Mouse (Mus musculus) myocyte (in vitro differentiated cells): Measurements from ENCODE around the gene Gprc5b. TPM values are rescaled to one million over a fixed set of nuclear protein-coding genes. Genes with fewer than 3 reads are reported as not detected.

Source experiments
- H3K27me3 ChIP-seq: one replicate; pipeline ENCODE4 v1.6.1; 2011; ENCODE audit not compliant: control insufficient read depth, insufficient read depth, insufficient read length
- H3K36me3 ChIP-seq: one replicate; pipeline ENCODE4 v1.6.1; 2011; ENCODE audit not compliant: control insufficient read depth, insufficient read depth
- H3K4me2 ChIP-seq: one replicate; pipeline ENCODE4 v1.6.1; 2011; ENCODE audit warnings: low read depth, control low read depth
- H3K4me3 ChIP-seq: one replicate; pipeline ENCODE4 v1.5.1; 2011; ENCODE audit warnings: mild to moderate bottlenecking, control low read depth, moderate library complexity
- H3K79me2 ChIP-seq: one replicate; pipeline ENCODE4 v1.6.1; 2011; ENCODE audit not compliant: control insufficient read depth, insufficient read depth
- H3ac ChIP-seq: one replicate; pipeline ENCODE4 v1.6.1; 2011; ENCODE audit not compliant: control insufficient read depth, insufficient read length
- CEBPB ChIP-seq: IDR thresholded peaks from 2 replicates; pipeline ENCODE4 v1.6.1; 2011; ENCODE audit warnings: mild to moderate bottlenecking, moderate library complexity; ENCODE audit not compliant: poor library complexity, insufficient read depth, severe bottlenecking
- E2F4 ChIP-seq: IDR thresholded peaks from one replicate; pipeline ENCODE4 v1.6.1; 2011; ENCODE audit warnings: mild to moderate bottlenecking, control low read depth, moderate library complexity; ENCODE audit not compliant: insufficient read depth
- MAX ChIP-seq: IDR thresholded peaks from one replicate; pipeline ENCODE4 v1.6.1; 2011; ENCODE audit warnings: low read depth, mild to moderate bottlenecking, control low read depth
- MYOD1 ChIP-seq, 3 experiments: IDR thresholded peaks; one replicate each; pipeline ENCODE4 v1.6.1; 2011; ENCODE audit warnings: control low read depth in 2 of 3, low read depth in 2 of 3, mild to moderate bottlenecking in 2 of 3, moderate library complexity in 1 of 3; ENCODE audit not compliant: insufficient read length in 2 of 3, control insufficient read depth in 1 of 3
- MYOG ChIP-seq, 3 experiments: IDR thresholded peaks; one replicate each; pipeline ENCODE4 v1.6.1; 2011; ENCODE audit warnings: control low read depth in 2 of 3, low read depth in 2 of 3, mild to moderate bottlenecking in 2 of 3; ENCODE audit not compliant: insufficient read length in 2 of 3, control insufficient read depth in 1 of 3, insufficient read depth in 1 of 3
- POLR2A ChIP-seq: IDR thresholded peaks from one replicate; pipeline ENCODE4 v1.6.1; 2011; ENCODE audit warnings: low read depth, mild to moderate bottlenecking, control low read depth, moderate library complexity; ENCODE audit not compliant: insufficient read length
- POLR2AphosphoS2 ChIP-seq: IDR thresholded peaks from one replicate; pipeline ENCODE4 v1.6.1; 2011; ENCODE audit warnings: low read depth, control low read depth; ENCODE audit not compliant: insufficient read length
- REST ChIP-seq: IDR thresholded peaks from one replicate; pipeline ENCODE4 v1.6.1; 2011; ENCODE audit warnings: mild to moderate bottlenecking, control low read depth, moderate library complexity; ENCODE audit not compliant: insufficient read depth, insufficient read length
- SRF ChIP-seq: IDR thresholded peaks from one replicate; pipeline ENCODE4 v1.6.1; 2011; ENCODE audit warnings: low read depth; ENCODE audit not compliant: control insufficient read depth, insufficient read length
- TCF12 ChIP-seq: IDR thresholded peaks from one replicate; pipeline ENCODE4 v1.6.1; 2011; ENCODE audit warnings: mild to moderate bottlenecking, control low read depth; ENCODE audit not compliant: poor library complexity, insufficient read depth, severe bottlenecking
- TCF3 ChIP-seq: IDR thresholded peaks from one replicate; pipeline ENCODE4 v1.6.1; 2011; ENCODE audit warnings: low read depth, control low read depth; ENCODE audit not compliant: insufficient read length
- USF1 ChIP-seq: IDR thresholded peaks from one replicate; pipeline ENCODE4 v1.6.1; 2011; ENCODE audit warnings: low read depth, mild to moderate bottlenecking, control low read depth, moderate library complexity
- polyA plus RNA-seq: library from polyadenylated mRNA; unstranded; fragments of >200 nt; fragmentation: generic; extraction: Trizol; gene quantifications from one replicate; pipeline ENCODE4 v1.2.1, GENCODE M21; 2012; ENCODE audit warnings: missing spikeins

Gene Gprc5b
- polyA plus RNA-seq: 27.5 TPM

DNA sequence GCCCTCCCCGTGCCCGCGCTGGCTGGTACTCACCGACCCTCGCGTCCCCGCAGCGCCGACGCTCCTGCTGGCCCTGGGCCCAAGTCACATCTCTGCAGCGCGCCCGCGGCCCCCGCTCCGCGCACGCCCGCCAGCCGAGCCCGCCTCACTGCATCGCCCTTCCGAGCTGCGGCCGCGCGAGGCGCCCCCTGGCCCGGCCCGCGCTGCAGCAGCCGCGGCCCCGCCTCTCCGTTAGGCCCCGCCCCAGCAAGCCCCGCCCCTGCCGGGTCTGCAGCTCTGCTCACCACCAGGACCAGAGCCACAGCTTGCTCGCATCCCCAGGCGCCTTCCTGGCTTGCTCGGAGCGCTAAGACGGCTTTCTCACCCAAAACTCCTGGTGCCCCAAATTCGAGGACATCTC, at the start of gene Gprc5b:
TSS of gene Gprc5b (minus strand) at position 205 of the 400 bp plus-strand sequence.
- peaks cover 42% of the 10 kb centered on the region for H3K79me2 ChIP-seq
- no peak for TF ChIP-seq MYOD1 (IDR thresholded peaks at IDR 0.05; ENCODE audit: control insufficient read depth in 1 of 3, insufficient read length in 2 of 3, low read depth in 2 of 3)
- TF ChIP-seq CEBPB: no peak
- no peak for TF ChIP-seq TCF3
- peak; percentile 81 for TF ChIP-seq POLR2A
- TF ChIP-seq REST: no peak
- no peak for TF ChIP-seq MYOG (IDR thresholded peaks at IDR 0.05; ENCODE audit: control insufficient read depth in 1 of 3, insufficient read depth in 1 of 3, insufficient read length in 2 of 3, low read depth in 2 of 3)
- no peak for TF ChIP-seq E2F4
- no peak for TF ChIP-seq MAX
- no peak for TF ChIP-seq SRF
- TF ChIP-seq TCF12: no peak
- TF ChIP-seq USF1: no peak
- TF ChIP-seq POLR2AphosphoS2: peak; percentile 57

DNA sequence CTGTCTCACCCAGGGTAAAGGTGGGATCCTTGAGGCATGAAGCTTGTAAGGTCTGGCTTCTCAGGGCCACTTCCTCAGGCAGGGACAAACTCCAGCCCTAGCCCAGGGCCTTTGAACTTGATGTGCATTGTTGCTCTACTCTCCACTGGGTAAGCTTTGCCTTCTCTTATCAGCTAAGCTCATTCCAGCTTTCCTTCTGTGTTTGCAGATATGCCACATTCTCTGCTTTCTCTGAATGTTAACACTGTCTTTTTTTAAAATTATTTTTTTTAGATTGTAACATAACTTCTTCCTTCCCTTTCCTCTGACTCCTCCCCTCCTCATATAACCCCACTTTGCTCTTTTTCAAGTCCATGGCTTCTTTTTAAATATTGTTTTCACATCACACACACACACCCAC, 46.5 kb upstream of the Gprc5b start:
- Histone ChIP-seq H3K4me2 (no peak overlapping the region), H3K36me3 (no peaks in the 10 kb centered on the region), H3K79me2 (no peaks in the 10 kb centered on the region), H3ac (no peak overlapping the region), H3K4me3 (no peak overlapping the region), H3K27me3 (no peaks in the 10 kb centered on the region)
- TF ChIP-seq MYOD1 (IDR thresholded peaks at IDR 0.05; ENCODE audit: control insufficient read depth in 1 of 3, insufficient read length in 2 of 3, low read depth in 2 of 3) (no peak), MAX (no peak), MYOG (IDR thresholded peaks at IDR 0.05; ENCODE audit: control insufficient read depth in 1 of 3, insufficient read depth in 1 of 3, insufficient read length in 2 of 3, low read depth in 2 of 3) (no peak), TCF3 (no peak), CEBPB (no peak), REST (no peak)

More for the DNA sequence above, at the start of gene Gprc5b:
- Histone ChIP-seq H3K4me3 (peak within 1 kb of the TSS; percentile 82), H3K4me2 (peak within 1 kb of the TSS; percentile 98), H3K27me3 (no peaks in the 10 kb centered on the region), H3K36me3 (no peaks in the 10 kb centered on the region), H3ac (peak within 1 kb of the TSS; percentile 44)

DNA sequence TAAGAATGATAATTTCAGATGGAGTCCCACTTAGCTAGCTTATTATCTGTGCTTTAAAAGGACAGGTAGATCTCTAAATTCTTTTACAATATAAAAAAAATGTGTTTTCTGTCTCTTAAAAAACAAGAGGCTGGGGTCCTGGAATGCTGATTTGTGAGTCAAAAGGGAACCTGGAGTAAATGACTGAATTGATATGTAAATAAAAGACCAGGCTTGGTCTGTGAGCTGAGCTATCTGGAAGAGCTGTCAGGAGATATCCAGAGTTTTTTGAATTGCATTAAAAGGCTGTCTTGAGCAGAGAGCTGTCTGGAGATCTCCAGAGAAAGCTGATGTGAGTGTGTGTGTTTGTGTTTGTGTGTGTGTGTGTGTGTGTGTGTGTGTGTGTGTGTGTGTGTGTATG, 42.6 kb upstream of the Gprc5b start:
- no peak overlapping the region for H3ac ChIP-seq
- H3K79me2 ChIP-seq: no peaks in the 10 kb centered on the region
- no peak overlapping the region for H3K4me3 ChIP-seq
- H3K27me3 ChIP-seq: no peaks in the 10 kb centered on the region
- H3K4me2 ChIP-seq: no peak overlapping the region
- H3K36me3 ChIP-seq: no peaks in the 10 kb centered on the region
- TF ChIP-seq MYOD1 (IDR thresholded peaks at IDR 0.05; ENCODE audit: control insufficient read depth in 1 of 3, insufficient read length in 2 of 3, low read depth in 2 of 3): no peak
- TF ChIP-seq POLR2A: no peak
- no peak for TF ChIP-seq CEBPB
- TF ChIP-seq POLR2AphosphoS2: no peak
- no peak for TF ChIP-seq SRF
- TF ChIP-seq MYOG (IDR thresholded peaks at IDR 0.05; ENCODE audit: control insufficient read depth in 1 of 3, insufficient read depth in 1 of 3, insufficient read length in 2 of 3, low read depth in 2 of 3): no peak
- TF ChIP-seq TCF3: no peak
- TF ChIP-seq MAX: no peak
- TF ChIP-seq USF1: no peak
- no peak for TF ChIP-seq E2F4
- no peak for TF ChIP-seq REST
- no peak for TF ChIP-seq TCF12

DNA sequence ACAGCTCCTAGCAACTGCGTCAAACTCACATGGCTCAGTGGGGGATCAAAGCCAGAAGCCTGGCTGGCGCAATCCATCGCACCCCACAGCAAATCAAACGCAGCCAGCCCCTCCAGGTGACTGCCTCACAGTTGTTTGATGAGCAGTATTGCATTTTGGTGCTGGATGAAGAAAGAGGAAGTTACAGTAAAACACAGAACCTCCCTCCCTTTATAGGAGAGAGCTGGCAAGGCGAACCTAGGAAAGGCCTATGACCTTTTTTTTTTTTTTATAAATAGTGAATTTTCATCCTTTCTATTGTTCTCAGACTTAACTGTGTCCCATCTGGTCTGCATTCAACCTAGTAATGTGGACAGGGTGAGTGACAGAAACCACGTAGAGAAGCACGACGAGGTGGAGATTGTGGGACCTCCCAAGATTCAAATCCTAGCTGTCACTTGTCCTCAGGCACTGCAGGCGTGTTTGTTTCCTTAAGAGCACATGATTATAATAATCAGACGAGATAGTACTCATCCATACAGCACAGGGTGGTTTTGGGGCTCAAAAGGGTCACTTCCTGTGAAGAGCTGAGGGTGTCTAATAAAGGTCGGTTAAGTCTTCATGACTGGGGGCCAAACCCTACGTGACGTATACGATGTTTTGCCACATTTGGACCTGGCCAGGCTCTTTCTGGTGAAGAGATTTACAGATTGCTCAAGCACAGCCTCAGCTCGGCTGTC, 39.4 kb upstream of the Gprc5b start:
- H3K4me2 ChIP-seq: no peak overlapping the region
- H3K79me2 ChIP-seq: no peaks in the 10 kb centered on the region
- no peak for TF ChIP-seq MYOG (IDR thresholded peaks at IDR 0.05; ENCODE audit: control insufficient read depth in 1 of 3, insufficient read depth in 1 of 3, insufficient read length in 2 of 3, low read depth in 2 of 3)
- TF ChIP-seq E2F4: no peak
- no peak for TF ChIP-seq MYOD1 (IDR thresholded peaks at IDR 0.05; ENCODE audit: control insufficient read depth in 1 of 3, insufficient read length in 2 of 3, low read depth in 2 of 3)
- no peak for TF ChIP-seq TCF12
- H3K27me3 ChIP-seq: no peaks in the 10 kb centered on the region
- H3K4me3 ChIP-seq: no peak overlapping the region
- no peak overlapping the region for H3ac ChIP-seq
- no peaks in the 10 kb centered on the region for H3K36me3 ChIP-seq

DNA sequence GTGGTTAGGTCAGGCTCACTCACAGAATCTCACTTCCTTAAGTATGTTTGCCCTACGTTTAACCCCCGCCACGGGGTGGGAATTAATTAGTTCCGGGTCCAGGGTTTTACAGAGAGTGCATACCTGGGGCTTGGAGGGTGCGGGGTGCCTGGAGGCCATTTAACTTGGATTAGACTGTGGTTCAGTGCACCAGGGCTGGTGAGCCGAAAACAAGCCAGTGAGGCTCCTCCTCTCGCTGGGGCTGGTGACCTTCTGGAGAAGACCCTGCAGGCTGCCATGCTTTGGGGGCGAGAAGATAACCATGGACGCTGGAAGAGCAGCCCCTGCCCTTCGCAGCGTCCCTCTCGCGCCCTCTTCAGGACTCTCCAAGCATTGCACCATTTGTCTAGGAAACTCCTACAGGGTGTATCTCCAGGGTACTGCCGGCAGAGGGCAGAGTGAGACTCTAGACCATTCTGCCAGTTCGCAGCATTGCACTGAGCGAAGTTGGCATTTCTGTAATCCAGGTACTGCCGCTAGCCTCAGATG, 28.4 kb upstream of the Gprc5b start:
- H3K36me3 ChIP-seq: no peaks in the 10 kb centered on the region
- H3K79me2 ChIP-seq: no peaks in the 10 kb centered on the region
- no peak overlapping the region for H3K4me2 ChIP-seq
- TF ChIP-seq TCF12 (no peak), CEBPB (no peak), USF1 (no peak), MAX (no peak), POLR2AphosphoS2 (no peak), E2F4 (no peak), REST (no peak), POLR2A (no peak), SRF (no peak), TCF3 (no peak), MYOD1 (IDR thresholded peaks at IDR 0.05; ENCODE audit: control insufficient read depth in 1 of 3, insufficient read length in 2 of 3, low read depth in 2 of 3) (no peak), MYOG (IDR thresholded peaks at IDR 0.05; ENCODE audit: control insufficient read depth in 1 of 3, insufficient read depth in 1 of 3, insufficient read length in 2 of 3, low read depth in 2 of 3) (no peak)
- H3K27me3 ChIP-seq: no peaks in the 10 kb centered on the region
- H3K4me3 ChIP-seq: no peak overlapping the region
- no peak overlapping the region for H3ac ChIP-seq
